Mouse (Mus musculus) megakaryocyte, embryonic 14.5 days (primary cell): Measurements from ENCODE around the gene Slc22a1.

ENCODE experiments used
- FLI1 ChIP-seq: IDR thresholded peaks from 2 replicates; pipeline ENCODE4 v1.6.1; 2012; ENCODE audit warnings: low read length, inconsistent platforms, mixed read lengths
- GATA1 ChIP-seq: IDR thresholded peaks from 3 replicates; pipeline ENCODE4 v1.6.1; 2012; ENCODE audit warnings: mixed read lengths, low read length, inconsistent platforms, borderline replicate concordance

- TF ChIP-seq GATA1 (no peak), FLI1 (no peak)
Observed at GRCm38 (mm10) chr17:12678261-12678660, 2.6 kb upstream of the Slc22a1 start.
